Mouse (Mus musculus): ENCODE results near the gene Olfr322.

- no peak for TF ChIP-seq CTCF (IDR thresholded peaks at IDR 0.05; ENCODE audit: low read depth)
- no peak for TF ChIP-seq EP300 (IDR thresholded peaks at IDR 0.05; ENCODE audit: low read depth)
Measured at GRCm38 (mm10) chr11:58698862-58699261, 40.3 kb downstream of the Olfr322 start, which contains the start of gene Olfr319.

Measured in liver, embryonic 14.5 days (tissue).